In the genomic region with DNA sequence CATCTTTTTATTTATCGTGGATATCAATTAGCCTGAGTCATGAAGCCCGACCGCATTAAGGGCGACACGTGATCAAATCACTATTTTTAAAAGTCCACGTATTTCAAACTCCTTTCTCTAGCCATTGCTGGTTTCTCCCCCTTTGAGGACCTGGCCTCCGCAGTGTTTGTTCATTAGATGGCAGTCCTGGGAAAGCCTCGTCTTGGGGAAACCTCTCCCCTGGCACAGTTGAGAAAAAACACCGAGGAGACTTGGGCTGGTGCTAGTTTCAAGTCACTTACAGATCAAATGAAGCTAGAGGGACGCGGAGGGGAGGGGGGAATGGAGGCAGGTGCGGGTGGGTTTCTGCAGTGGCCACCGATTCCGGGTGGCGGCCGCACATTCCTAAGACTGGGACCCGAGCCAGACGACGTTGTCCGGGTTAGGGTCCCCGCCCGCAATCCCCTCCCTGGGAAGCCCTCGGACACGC, we compare ENCODE assay signal across 8 mouse cellular contexts. TPM values are rescaled to one million over a fixed set of nuclear protein-coding genes. Genes with fewer than 3 reads are reported as not detected.
DNase-seq lines count a peak whose midpoint lies in the region; ATAC-seq and TF ChIP-seq lines count a peak whose summit lies in the region.

No protein-coding gene starts in this region.

- no peaks in the 10 kb centered on the region for H3K36me3 ChIP-seq in hindbrain, embryonic 14.5 days (replicated peaks; ENCODE audit: control insufficient read depth, insufficient read depth)
- no peaks in the 10 kb centered on the region for H3K36me3 ChIP-seq in midbrain, postnatal 0 days (ENCODE audit: insufficient read depth, low read length)

- under 1% methylated on average over 24 of the region's 24 CpGs for WGBS in hindbrain, embryonic 14.5 days
- WGBS in midbrain, postnatal 0 days: under 1% methylated on average over 23 of the region's 24 CpGs

- TF ChIP-seq POLR2A in brain, embryonic 14.5 days (IDR thresholded peaks at IDR 0.05; ENCODE audit: borderline replicate concordance, extremely low read depth, insufficient read depth, insufficient read length, poor library complexity, severe bottlenecking): no peak

- peak overlapping the region; percentile 95 for H3K4me2 ChIP-seq in hindbrain, embryonic 14.5 days (replicated peaks)
- peak overlapping the region; percentile 99 for H3K4me2 ChIP-seq in midbrain, postnatal 0 days (ENCODE audit: low read depth, low read length, poor library complexity, severe bottlenecking)

- peaks cover 17% of the 10 kb centered on the region for H3K4me1 ChIP-seq in hindbrain, embryonic 14.5 days (replicated peaks; ENCODE audit: control insufficient read depth, insufficient read depth, low read length)
- peaks cover 5% of the 10 kb centered on the region; the same call in 1 of the 2 replicates for H3K4me1 ChIP-seq in midbrain, postnatal 0 days (ENCODE audit: insufficient read depth, low read length)

- no peak for ATAC-seq in hindbrain, embryonic 14.5 days (ENCODE audit: low FRiP score)
- 0 out of 2 replicates have a peak, but pooled peaks have one; percentile 0 for ATAC-seq in midbrain, postnatal 0 days (ENCODE audit: low FRiP score)

- peak overlapping the region; percentile 95 for H3K27ac ChIP-seq in left cerebral cortex, adult 2 months
- H3K27ac ChIP-seq in hindbrain, embryonic 14.5 days: peak overlapping the region; percentile 99
- H3K27ac ChIP-seq in midbrain, postnatal 0 days (ENCODE audit: low read depth, low read length): peak overlapping the region; percentile 94

- intact Hi-C loops in left cerebral cortex, adult 2 months (cut with DNase I): loop anchor here (1.0 to 5.0 kb wide), 6 partner anchors 66 to 406 kb away; no protein-coding TSS in a partner anchor
- intact Hi-C loops in left cerebral cortex, postnatal 36 days (cut with DNase I): loop anchor here (1.0 to 10.0 kb wide), 6 partner anchors 40 to 352 kb away; no protein-coding TSS in a partner anchor

- 0 out of 2 replicates have a peak, but pooled peaks cover 3% of the 10 kb centered on the region for H3K27me3 ChIP-seq in hindbrain, embryonic 14.5 days (ENCODE audit: control insufficient read depth, insufficient read depth, low read length)
- H3K27me3 ChIP-seq in midbrain, postnatal 0 days (ENCODE audit: insufficient read depth, low read length): no peaks in the 10 kb centered on the region

- H3K9me3 ChIP-seq in hindbrain, embryonic 14.5 days (ENCODE audit: control insufficient read depth, low read length): no peaks in the 10 kb centered on the region
- H3K9me3 ChIP-seq in midbrain, postnatal 0 days (ENCODE audit: low read length): no peaks in the 10 kb centered on the region

- peak overlapping the region; percentile 92 for H3K9ac ChIP-seq in hindbrain, embryonic 14.5 days
- peak overlapping the region; percentile 72 for H3K9ac ChIP-seq in midbrain, postnatal 0 days (replicated peaks; ENCODE audit: low read length, poor library complexity, severe bottlenecking)

- no peak for TF ChIP-seq CTCF in left cerebral cortex, adult 2 months (IDR thresholded peaks at IDR 0.05)
- no peak for TF ChIP-seq CTCF in brain, embryonic 14.5 days (IDR thresholded peaks at IDR 0.05; ENCODE audit: borderline replicate concordance, extremely low read depth, insufficient read depth, insufficient read length)
- TF ChIP-seq CTCF in midbrain, postnatal 0 days (IDR thresholded peaks at IDR 0.05): no peak

- no peak for DNase-seq in left cerebral cortex, adult 2 months (ENCODE audit: extremely low spot score in 1 of 2, low spot score in 2 of 2)
- DNase-seq in left cerebral cortex, adult 18-20 months (ENCODE audit: low spot score in 2 of 2): no peak
- peak; percentile 85 for DNase-seq in brain, embryonic 14.5 days (ENCODE audit: low read depth)
- peak; percentile 70 for DNase-seq in hindbrain, embryonic 14.5 days (ENCODE audit: low spot score)
- no peak for DNase-seq in midbrain, postnatal 0 days (ENCODE audit: low spot score)
- no peak for DNase-seq in c-Kit-positive CD71-positive TER-119-positive erythroid progenitor cells, embryonic 14.5 days (ENCODE audit: low spot score)
- DNase-seq in cerebellum, adult 9-10 months: no peak
- no peak for DNase-seq in left cerebral cortex, postnatal 36 days (ENCODE audit: low spot score in 2 of 2)

- H3K4me3 ChIP-seq in left cerebral cortex, adult 2 months: peak overlapping the region; percentile 92
- H3K4me3 ChIP-seq in hindbrain, embryonic 14.5 days (replicated peaks; ENCODE audit: low read length): peak overlapping the region; percentile 77
- H3K4me3 ChIP-seq in midbrain, postnatal 0 days (ENCODE audit: low read depth, low read length): peak overlapping the region; percentile 92

RNA-seq across cellular contexts. Expression of a gene that starts 2.2 kb away (rescaled TPM):
- 10 to 100 TPM; 52.7 to 54.3 TPM for total RNA-seq in left cerebral cortex, adult 2 months (2021)
- total RNA-seq in left cerebral cortex, adult 18-20 months (2021): 10 to 100 TPM; 44.8 to 47.0 TPM
- 26.5 and 40.6 TPM in 2 replicates for polyA plus RNA-seq in brain, embryonic 14.5 days (2012; rRNA removed)
- polyA plus RNA-seq in hindbrain, embryonic 14.5 days (2014; fragmentation: Nextera tagmentation; extraction: Ambion mirVana): 18.3 and 21.0 TPM in 2 replicates
- total RNA-seq in midbrain, postnatal 0 days (2014; rRNA removed): 39.2 and 40.3 TPM in 2 replicates
- 10.3 and 12.1 TPM in 2 replicates for polyA plus RNA-seq in midbrain, postnatal 0 days (2015; fragmentation: Nextera tagmentation; extraction: Ambion mirVana)
- 10 to 100 TPM; 38.4 to 62.0 TPM for total RNA-seq in left cerebral cortex, postnatal 36 days (2021)

Comparison
In these comparisons a context has a peak if more than half of its experiments do, and no peak if none do; other contexts are left out.
1. DNase-seq: peak in brain, embryonic 14.5 days (single experiment) and hindbrain, embryonic 14.5 days (single experiment); none in left cerebral cortex, adult 2 months (0 of 2), left cerebral cortex, adult 18-20 months (0 of 2), midbrain, postnatal 0 days (single experiment), c-Kit-positive CD71-positive TER-119-positive erythroid progenitor cells, embryonic 14.5 days (single experiment), cerebellum, adult 9-10 months (single experiment) and left cerebral cortex, postnatal 36 days (0 of 2).
2. Peak in every context shown above with its lines, with median percentiles within 50 percentile points of each other: H3K27ac ChIP-seq and H3K4me3 ChIP-seq.